Mouse (Mus musculus) retina, postnatal 7 days (tissue): Measurements from ENCODE around the gene Msh5.
"Not testable (repeated sequence)": the region's sequence is repeated elsewhere in the genome, so short reads cannot be mapped to it uniquely, and the experiment has no call there.

Experiments
- DNase-seq: peaks from one replicate; pipeline ENCODE4 v3.0.0-alpha.2; 2012; ENCODE audit warnings: low read depth, low spot score

Gene Msh5

GRCm38 (mm10) chr17:35003022-35003838, 43.3 kb downstream of the Msh5 start:
- DNase-seq, result no peak

GRCm38 (mm10) chr17:35002153-35002865, 44.2 kb downstream of the Msh5 start:
- no peak for DNase-seq

- no peak for DNase-seq
Observed at GRCm38 (mm10) chr17:35001452-35002152, 44.9 kb downstream of the Msh5 start.

GRCm38 (mm10) chr17:35000717-35001451, 45.7 kb downstream of the Msh5 start, which contains the start of gene Vars:
TSS of gene Vars (plus strand) at chr17:35000987.
- DNase-seq, result peak; percentile 77

GRCm38 (mm10) chr17:34999871-35000716, 46.5 kb downstream of the Msh5 start:
- DNase-seq, result not testable (repeated sequence)

GRCm38 (mm10) chr17:34998526-34999430, 47.8 kb downstream of the Msh5 start:
- DNase-seq, result no peak

- no peak for DNase-seq
Observed at GRCm38 (mm10) chr17:34997142-34997483, 49.4 kb downstream of the Msh5 start.

GRCm38 (mm10) chr17:34996411-34997141, 50.0 kb downstream of the Msh5 start:
- no peak for DNase-seq

GRCm38 (mm10) chr17:34995927-34996326, 50.6 kb downstream of the Msh5 start:
- not testable (repeated sequence) for DNase-seq

- DNase-seq, result not testable (repeated sequence)
Observed at GRCm38 (mm10) chr17:34995192-34995591, 51.4 kb downstream of the Msh5 start.

- DNase-seq, result no peak
Observed at GRCm38 (mm10) chr17:34994751-34995150, 51.8 kb downstream of the Msh5 start.

GRCm38 (mm10) chr17:34984218-34984617, 62.3 kb downstream of the Msh5 start:
- DNase-seq, result no peak

GRCm38 (mm10) chr17:34982328-34982727, 64.2 kb downstream of the Msh5 start:
- no peak for DNase-seq

- peak; percentile 88 for DNase-seq
Observed at GRCm38 (mm10) chr17:34981690-34982180, 64.8 kb downstream of the Msh5 start, which contains the start of gene Lsm2. TSS of gene Lsm2 (plus strand) at chr17:34981862.

- DNase-seq, result no peak
Observed at GRCm38 (mm10) chr17:34980655-34981054, 65.9 kb downstream of the Msh5 start.

- no peak for DNase-seq
Observed at GRCm38 (mm10) chr17:34979631-34980030, 66.9 kb downstream of the Msh5 start.
